Mouse (Mus musculus): ENCODE data around the gene Pax7. TPM values are rescaled to one million over a fixed set of nuclear protein-coding genes. Genes with fewer than 3 reads are reported as not detected.

Pax7 gene
- polyA plus RNA-seq, 1 experiment from 2014 or later: 0.24 TPM

DNA sequence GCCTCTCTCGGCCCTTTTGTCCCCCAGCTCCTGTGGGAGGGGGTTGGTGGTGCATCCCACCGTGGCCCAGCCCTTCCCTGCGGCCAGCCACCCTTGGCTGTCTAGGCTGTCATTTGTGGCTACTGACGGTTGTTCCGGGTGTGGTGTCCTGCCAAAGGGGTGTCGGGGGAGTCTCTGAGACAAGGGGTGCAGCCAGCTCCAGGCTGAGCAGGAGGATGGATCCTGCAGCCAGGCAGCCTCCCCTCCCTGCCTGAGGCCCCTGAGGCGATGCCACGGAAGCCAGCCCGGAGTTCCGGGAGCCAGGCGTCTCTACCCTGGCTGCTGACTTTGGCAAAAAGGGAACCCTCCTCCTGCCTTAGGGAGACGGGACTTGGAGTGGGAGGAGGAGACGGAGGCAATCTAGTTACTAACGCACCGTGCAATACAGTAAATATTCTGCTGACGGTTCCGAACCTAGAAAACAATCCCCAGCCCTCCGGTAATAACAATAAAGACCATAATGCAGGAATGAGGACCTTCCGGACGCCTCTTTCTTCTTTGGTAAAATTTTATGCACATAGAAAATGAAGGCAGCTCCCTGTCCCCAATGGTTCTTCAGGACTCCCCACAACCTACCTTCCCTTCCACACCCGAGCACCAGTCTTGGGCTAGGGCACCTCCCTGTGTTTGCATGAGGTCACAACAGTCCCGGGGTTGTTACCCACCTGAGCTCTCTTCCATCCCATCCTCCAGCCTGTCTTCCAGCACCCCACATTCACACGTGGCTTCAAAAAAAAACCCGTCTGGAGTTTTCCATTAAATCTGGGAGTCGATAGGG, 19.1 kb upstream of the Pax7 start:
- Histone ChIP-seq H3K4me3 (ENCODE audit: low read length) (no peak overlapping the region), H3K9ac (ENCODE audit: low read depth, low read length) (no peak overlapping the region), H3K9me3 (ENCODE audit: control insufficient read depth, low read length) (no peaks in the 10 kb centered on the region), H3K27ac (ENCODE audit: low read depth, low read length) (no peak overlapping the region), H3K4me1 (ENCODE audit: control insufficient read depth, insufficient read depth, low read depth, low read length) (peaks cover 5% of the 10 kb centered on the region; the same call in 1 of the 2 replicates), H3K4me2 (ENCODE audit: low read length) (peak overlapping the region; percentile 1; the same call in 1 of the 2 replicates), H3K27me3 (replicated peaks; ENCODE audit: control insufficient read depth, insufficient read depth, low read length) (peaks cover 51% of the 10 kb centered on the region), H3K36me3 (ENCODE audit: control insufficient read depth, insufficient read depth, low read length) (no peaks in the 10 kb centered on the region)
- whole genome bisulfite sequencing: 1% methylated on average over 25 of the region's 25 CpGs
- ATAC-seq: no peak

DNA sequence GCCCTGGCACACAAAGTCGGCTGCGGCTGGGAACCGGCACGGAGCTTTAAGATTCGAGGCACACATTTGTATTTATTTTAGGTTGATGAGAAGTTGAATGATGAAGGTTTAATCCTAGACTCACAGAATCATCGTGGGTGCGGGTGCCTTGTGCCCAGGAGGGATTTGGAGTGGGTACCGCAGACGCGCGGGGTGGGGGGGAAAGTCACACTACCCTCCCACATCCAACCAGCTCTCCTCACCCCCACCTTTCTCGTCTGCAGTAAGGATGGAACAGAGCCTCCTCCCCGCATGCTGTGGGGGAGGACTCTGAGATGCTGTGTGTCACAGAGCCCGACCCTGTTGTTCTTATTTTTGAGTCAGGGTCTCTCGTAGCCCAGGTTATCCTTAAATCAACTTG, 18.1 kb upstream of the Pax7 start:
- no peak overlapping the region for H3K4me3 ChIP-seq (ENCODE audit: low read length)
- peaks cover 48% of the 10 kb centered on the region for H3K27me3 ChIP-seq (replicated peaks; ENCODE audit: control insufficient read depth, insufficient read depth, low read length)
- H3K36me3 ChIP-seq (ENCODE audit: control insufficient read depth, insufficient read depth, low read length): no peaks in the 10 kb centered on the region
- no peak overlapping the region for H3K27ac ChIP-seq (ENCODE audit: low read depth, low read length)
- no peak overlapping the region for H3K9ac ChIP-seq (ENCODE audit: low read depth, low read length)
- H3K4me2 ChIP-seq (ENCODE audit: low read length): no peak overlapping the region
- H3K9me3 ChIP-seq (ENCODE audit: control insufficient read depth, low read length): no peaks in the 10 kb centered on the region
- peaks cover 5% of the 10 kb centered on the region; the same call in 1 of the 2 replicates for H3K4me1 ChIP-seq (ENCODE audit: control insufficient read depth, insufficient read depth, low read depth, low read length)
- no peak for ATAC-seq
- 13% methylated on average over 15 of the region's 15 CpGs for WGBS

DNA sequence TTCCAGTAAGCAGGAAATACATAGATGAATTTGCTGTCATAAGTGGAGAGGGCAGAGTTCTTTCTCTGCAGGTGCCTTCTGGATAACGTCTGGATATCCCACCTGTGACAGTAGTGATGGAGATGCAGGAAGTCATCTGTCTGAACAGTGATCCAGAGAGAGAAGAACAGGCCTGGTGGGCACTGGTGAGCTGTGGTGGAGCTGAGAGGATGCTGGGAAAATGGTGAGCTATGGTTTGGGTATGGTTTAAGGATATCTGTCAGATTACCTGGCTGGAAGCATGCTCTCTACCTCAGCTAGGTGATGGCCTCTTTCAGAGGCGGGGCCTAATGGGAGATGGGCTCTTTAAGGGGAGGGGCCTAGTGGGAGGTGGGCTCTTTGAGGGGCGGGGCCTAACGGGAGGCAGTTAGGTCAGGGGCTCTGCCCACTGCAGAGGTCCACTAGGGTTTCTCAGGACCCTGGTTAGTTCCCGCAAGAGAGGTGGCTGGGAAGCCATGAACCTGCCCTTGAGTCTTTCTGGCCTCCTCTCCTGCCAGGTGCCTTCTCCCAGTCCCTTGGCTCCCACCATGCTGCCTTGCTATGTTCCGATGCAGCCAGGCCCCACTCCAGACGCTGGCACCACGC, 17.3 kb upstream of the Pax7 start:
- Histone ChIP-seq H3K9me3 (ENCODE audit: control insufficient read depth, low read length) (no peaks in the 10 kb centered on the region), H3K36me3 (ENCODE audit: control insufficient read depth, insufficient read depth, low read length) (no peaks in the 10 kb centered on the region), H3K27ac (ENCODE audit: low read depth, low read length) (no peak overlapping the region), H3K27me3 (replicated peaks; ENCODE audit: control insufficient read depth, insufficient read depth, low read length) (peaks cover 48% of the 10 kb centered on the region), H3K4me3 (ENCODE audit: low read length) (no peak overlapping the region), H3K9ac (ENCODE audit: low read depth, low read length) (no peak overlapping the region), H3K4me2 (ENCODE audit: low read length) (no peak overlapping the region), H3K4me1 (ENCODE audit: control insufficient read depth, insufficient read depth, low read depth, low read length) (peaks cover 5% of the 10 kb centered on the region; the same call in 1 of the 2 replicates)
- no peak for ATAC-seq
- 16% methylated on average over 8 of the region's 8 CpGs for WGBS

DNA sequence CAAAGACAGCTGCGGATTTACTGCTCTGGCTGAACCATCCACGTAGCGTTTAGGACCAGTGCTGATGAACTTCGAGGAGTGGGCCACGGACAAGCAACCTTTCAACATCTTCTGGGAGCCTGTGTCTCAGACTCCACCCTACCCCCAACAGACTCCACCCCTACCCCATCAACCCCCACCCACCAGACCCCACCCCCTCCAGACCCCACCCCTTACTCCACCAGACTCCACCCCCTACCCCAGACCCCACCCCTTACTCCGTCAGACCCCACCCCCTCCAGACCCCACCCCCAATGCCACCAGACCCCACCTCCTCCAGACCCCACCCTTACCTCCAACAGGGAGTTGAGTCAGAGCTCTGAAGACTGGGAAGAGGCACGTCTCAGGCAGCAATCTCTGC, 10.1 kb upstream of the Pax7 start:
- H3K4me1 ChIP-seq (ENCODE audit: control insufficient read depth, insufficient read depth, low read depth, low read length): no peaks in the 10 kb centered on the region
- no peaks in the 10 kb centered on the region for H3K36me3 ChIP-seq (ENCODE audit: control insufficient read depth, insufficient read depth, low read length)
- no peak overlapping the region for H3K4me3 ChIP-seq (ENCODE audit: low read length)
- no peak for ATAC-seq
- 19% methylated on average over 7 of the region's 7 CpGs for WGBS
- H3K4me2 ChIP-seq (ENCODE audit: low read length): no peak overlapping the region
- H3K9ac ChIP-seq (ENCODE audit: low read depth, low read length): no peak overlapping the region
- H3K9me3 ChIP-seq (ENCODE audit: control insufficient read depth, low read length): no peaks in the 10 kb centered on the region
- peaks cover 15% of the 10 kb centered on the region for H3K27me3 ChIP-seq (replicated peaks; ENCODE audit: control insufficient read depth, insufficient read depth, low read length)
- no peak overlapping the region for H3K27ac ChIP-seq (ENCODE audit: low read depth, low read length)

DNA sequence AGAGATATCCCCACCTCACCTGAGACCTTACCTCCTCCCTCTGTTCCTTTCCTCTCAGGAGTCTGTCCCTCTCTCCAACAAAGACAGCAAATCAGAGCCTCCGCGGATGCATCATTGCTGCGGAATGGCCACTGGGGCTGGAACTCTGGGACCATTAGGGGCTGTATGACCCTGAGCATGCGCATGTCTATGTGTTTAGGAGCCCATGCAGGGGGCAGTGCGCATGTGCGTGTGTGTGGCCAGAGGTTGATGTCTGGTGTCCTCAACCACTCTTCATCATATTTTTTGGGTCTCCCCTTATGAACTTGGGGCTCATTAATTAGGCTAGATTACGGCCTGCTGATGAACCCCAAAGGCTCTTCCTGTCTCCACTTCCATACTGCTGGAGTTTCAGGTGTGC, 9.6 kb upstream of the Pax7 start:
- Histone ChIP-seq H3K4me2 (ENCODE audit: low read length) (no peak overlapping the region), H3K36me3 (ENCODE audit: control insufficient read depth, insufficient read depth, low read length) (no peaks in the 10 kb centered on the region), H3K27ac (ENCODE audit: low read depth, low read length) (no peak overlapping the region), H3K9me3 (ENCODE audit: control insufficient read depth, low read length) (no peaks in the 10 kb centered on the region), H3K9ac (ENCODE audit: low read depth, low read length) (no peak overlapping the region), H3K4me3 (ENCODE audit: low read length) (no peak overlapping the region), H3K27me3 (replicated peaks; ENCODE audit: control insufficient read depth, insufficient read depth, low read length) (peaks cover 15% of the 10 kb centered on the region), H3K4me1 (ENCODE audit: control insufficient read depth, insufficient read depth, low read depth, low read length) (no peaks in the 10 kb centered on the region)
- WGBS: 82% methylated on average over 7 of the region's 7 CpGs
- ATAC-seq: no peak

DNA sequence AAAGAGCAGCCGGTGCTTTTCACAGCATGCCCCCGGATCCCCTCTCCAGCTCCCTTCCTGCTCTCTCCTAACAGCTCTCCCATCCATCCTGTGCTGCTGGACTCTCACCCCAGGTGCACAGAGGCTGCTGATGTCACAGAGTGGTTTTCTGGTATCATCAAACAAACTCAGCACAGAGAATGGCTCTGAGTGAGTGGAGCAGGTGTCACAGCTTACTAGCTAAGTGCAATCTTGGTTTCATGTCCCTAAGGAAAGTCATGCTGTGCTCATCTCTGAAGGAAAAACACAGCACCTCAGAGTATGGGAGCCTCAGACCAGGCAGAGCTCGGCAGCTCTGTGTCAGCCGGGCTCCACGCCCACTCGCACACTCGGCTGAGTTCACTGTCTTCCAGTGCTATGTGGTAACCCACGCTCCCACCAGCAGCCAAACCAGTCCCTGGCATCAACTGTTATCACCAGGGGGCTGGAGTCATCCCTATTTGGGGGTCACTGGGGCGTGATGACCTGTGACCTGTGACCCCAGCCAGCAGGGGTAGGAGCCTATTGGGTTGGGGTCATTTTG, 7.7 kb upstream of the Pax7 start:
- H3K4me1 ChIP-seq (ENCODE audit: control insufficient read depth, insufficient read depth, low read depth, low read length): no peaks in the 10 kb centered on the region
- no peak overlapping the region for H3K4me2 ChIP-seq (ENCODE audit: low read length)
- WGBS: 48% methylated on average over 9 of the region's 9 CpGs
- H3K27ac ChIP-seq (ENCODE audit: low read depth, low read length): no peak overlapping the region
- H3K4me3 ChIP-seq (ENCODE audit: low read length): no peak overlapping the region
- H3K27me3 ChIP-seq (replicated peaks; ENCODE audit: control insufficient read depth, insufficient read depth, low read length): peaks cover 27% of the 10 kb centered on the region
- no peaks in the 10 kb centered on the region for H3K36me3 ChIP-seq (ENCODE audit: control insufficient read depth, insufficient read depth, low read length)
- no peaks in the 10 kb centered on the region for H3K9me3 ChIP-seq (ENCODE audit: control insufficient read depth, low read length)
- no peak overlapping the region for H3K9ac ChIP-seq (ENCODE audit: low read depth, low read length)
- no peak for ATAC-seq

DNA sequence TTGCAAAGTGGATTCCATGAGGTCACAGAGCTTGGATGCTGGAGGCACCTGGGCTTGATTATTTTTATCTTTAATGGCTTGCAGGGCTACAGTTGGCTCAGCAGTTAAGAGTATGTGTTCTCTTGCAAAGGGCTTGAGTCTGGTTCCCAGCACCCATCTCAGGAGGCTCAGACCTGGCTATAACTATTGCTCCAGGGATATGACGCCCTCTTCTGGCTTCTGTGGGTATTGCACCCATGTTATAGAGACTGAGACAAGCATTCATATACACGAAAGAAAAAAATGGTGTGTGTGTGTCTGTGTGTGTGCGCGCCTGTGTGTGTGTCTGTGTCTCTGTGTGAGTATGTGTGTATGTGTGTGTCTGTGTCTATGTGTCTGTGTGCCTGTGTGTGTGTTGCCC, 7.1 kb upstream of the Pax7 start:
- Histone ChIP-seq H3K36me3 (ENCODE audit: control insufficient read depth, insufficient read depth, low read length) (no peaks in the 10 kb centered on the region), H3K27me3 (replicated peaks; ENCODE audit: control insufficient read depth, insufficient read depth, low read length) (peaks cover 31% of the 10 kb centered on the region), H3K4me3 (ENCODE audit: low read length) (no peak overlapping the region), H3K27ac (ENCODE audit: low read depth, low read length) (no peak overlapping the region), H3K9ac (ENCODE audit: low read depth, low read length) (no peak overlapping the region), H3K9me3 (ENCODE audit: control insufficient read depth, low read length) (no peaks in the 10 kb centered on the region), H3K4me2 (ENCODE audit: low read length) (no peak overlapping the region), H3K4me1 (ENCODE audit: control insufficient read depth, insufficient read depth, low read depth, low read length) (no peaks in the 10 kb centered on the region)
- ATAC-seq: no peak
- 75% methylated on average over 4 of the region's 4 CpGs for WGBS

DNA sequence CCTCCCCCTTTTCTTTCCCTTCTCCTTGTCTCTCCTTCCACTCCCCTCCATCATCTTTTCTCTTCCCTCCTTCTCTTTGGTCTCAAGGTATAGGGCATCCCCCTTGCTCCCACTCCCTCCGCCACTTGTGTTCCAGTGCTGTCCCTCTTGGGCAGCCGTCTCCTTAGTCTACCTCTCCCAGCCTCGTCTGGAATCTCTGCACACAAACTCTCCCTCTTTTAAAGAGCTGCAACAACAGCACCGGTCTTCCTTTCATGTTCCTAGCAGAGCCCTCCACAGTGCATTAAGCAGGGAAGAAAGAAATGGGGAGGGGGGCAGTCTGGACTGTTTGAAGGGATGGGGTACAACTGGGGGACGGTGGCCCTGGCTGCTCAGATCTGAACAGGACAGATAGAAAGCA, 3.4 kb upstream of the Pax7 start:
- Histone ChIP-seq H3K4me3 (ENCODE audit: low read length) (no peak overlapping the region), H3K27ac (ENCODE audit: low read depth, low read length) (no peak overlapping the region), H3K27me3 (replicated peaks; ENCODE audit: control insufficient read depth, insufficient read depth, low read length) (peaks cover 64% of the 10 kb centered on the region), H3K4me2 (ENCODE audit: low read length) (no peak overlapping the region), H3K36me3 (ENCODE audit: control insufficient read depth, insufficient read depth, low read length) (no peaks in the 10 kb centered on the region), H3K9ac (ENCODE audit: low read depth, low read length) (no peak overlapping the region), H3K4me1 (ENCODE audit: control insufficient read depth, insufficient read depth, low read depth, low read length) (peaks cover 7% of the 10 kb centered on the region), H3K9me3 (ENCODE audit: control insufficient read depth, low read length) (no peaks in the 10 kb centered on the region)
- no peak for ATAC-seq
- 9% methylated on average over 5 of the region's 5 CpGs for WGBS

DNA sequence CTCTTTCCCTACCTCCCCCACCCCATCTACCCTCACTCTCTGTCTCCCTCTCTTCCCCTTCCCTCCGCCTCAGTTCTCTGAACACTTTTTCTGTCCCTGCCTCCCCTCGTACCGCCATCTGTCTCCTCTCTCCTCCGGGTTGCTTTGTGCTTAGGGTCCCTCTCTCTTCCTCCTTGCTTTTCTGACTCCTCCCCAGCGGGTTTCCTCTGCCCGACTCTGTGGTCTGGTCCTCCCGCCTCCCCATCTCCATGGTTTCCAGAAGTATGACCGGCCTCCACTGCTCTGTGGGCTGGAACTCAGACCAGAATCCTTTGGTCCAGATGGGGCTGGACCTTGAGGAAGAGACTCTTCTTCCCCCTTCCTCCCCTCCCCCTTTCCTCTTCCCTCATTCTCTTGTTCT, 2.9 kb upstream of the Pax7 start:
- 0 out of 2 replicates have a peak, but pooled peaks have one; percentile 40 for ATAC-seq
- H3K4me2 ChIP-seq (ENCODE audit: low read length): no peak overlapping the region
- no peaks in the 10 kb centered on the region for H3K36me3 ChIP-seq (ENCODE audit: control insufficient read depth, insufficient read depth, low read length)
- peaks cover 63% of the 10 kb centered on the region for H3K27me3 ChIP-seq (replicated peaks; ENCODE audit: control insufficient read depth, insufficient read depth, low read length)
- no peak overlapping the region for H3K27ac ChIP-seq (ENCODE audit: low read depth, low read length)
- WGBS: 4% methylated on average over 8 of the region's 8 CpGs
- H3K4me3 ChIP-seq (ENCODE audit: low read length): no peak overlapping the region
- H3K9ac ChIP-seq (ENCODE audit: low read depth, low read length): no peak overlapping the region
- no peaks in the 10 kb centered on the region for H3K9me3 ChIP-seq (ENCODE audit: control insufficient read depth, low read length)
- peaks cover 10% of the 10 kb centered on the region for H3K4me1 ChIP-seq (ENCODE audit: control insufficient read depth, insufficient read depth, low read depth, low read length)
